Mouse (Mus musculus) midbrain, postnatal 0 days (tissue): ENCODE results near the gene Snca. TPM values are rescaled to one million over a fixed set of nuclear protein-coding genes. Genes with fewer than 3 reads are reported as not detected.

ENCODE experiments used
- ATAC-seq: fragments of 200-750 bp; cut with Nextera tagmentation; 2 replicates; pipeline ENCODE4 v1.8.0; 2017; ENCODE audit warnings: moderate number of reproducible peaks, mild to moderate bottlenecking, moderate TSS enrichment, moderate library complexity; ENCODE audit not compliant: low FRiP score
- DNase-seq: peaks from one replicate; pipeline ENCODE4 v3.0.0-alpha.2; 2015; ENCODE audit warnings: low spot score
- H3K27ac ChIP-seq: fragments of 300-500 bp; sonication (generic); 2 replicates; pipeline ENCODE4 v1.5.1; 2014; ENCODE audit warnings: low read depth, mild to moderate bottlenecking, low read length, mixed read lengths
- H3K27me3 ChIP-seq: fragments of 300-500 bp; sonication (generic); 2 replicates; pipeline ENCODE4 v1.6.1; 2014; ENCODE audit warnings: low read length, control low read depth, mixed read lengths; ENCODE audit not compliant: insufficient read depth
- H3K36me3 ChIP-seq: fragments of 300-500 bp; sonication (generic); 2 replicates; pipeline ENCODE4 v1.6.1; 2014; ENCODE audit warnings: low read length, control low read depth, mixed read lengths; ENCODE audit not compliant: insufficient read depth
- H3K4me1 ChIP-seq: fragments of 300-500 bp; sonication (generic); 2 replicates; pipeline ENCODE4 v1.6.1; 2014; ENCODE audit warnings: mild to moderate bottlenecking, control low read depth, antibody characterized with exemption, low read length, mixed read lengths; ENCODE audit not compliant: insufficient read depth
- H3K4me2 ChIP-seq: fragments of 300-500 bp; sonication (generic); 2 replicates; pipeline ENCODE4 v1.6.1; 2014; ENCODE audit warnings: low read depth, mild to moderate bottlenecking, low read length, mixed read lengths; ENCODE audit not compliant: poor library complexity, severe bottlenecking
- H3K4me3 ChIP-seq: fragments of 300-500 bp; sonication (generic); 2 replicates; pipeline ENCODE4 v1.5.1; 2014; ENCODE audit warnings: low read depth, mild to moderate bottlenecking, low read length, moderate library complexity
- H3K9ac ChIP-seq: fragments of 300-500 bp; sonication (generic); replicated peaks from 2 replicates; pipeline ENCODE4 v1.6.1; 2014; ENCODE audit warnings: mild to moderate bottlenecking, low read length, moderate library complexity, mixed read lengths; ENCODE audit not compliant: poor library complexity, severe bottlenecking
- H3K9me3 ChIP-seq: fragments of 300-500 bp; sonication (generic); 2 replicates; pipeline ENCODE4 v1.6.1; 2016; ENCODE audit warnings: low read length, control low read depth
- CTCF ChIP-seq: IDR thresholded peaks from 2 replicates; pipeline ENCODE4 v1.5.1; 2016; ENCODE audit warnings: antibody characterized with exemption, mild to moderate bottlenecking
- WGBS: fragments of 180-500 bp; shearing (Covaris S2); extraction: QIAGEN DNeasy Blood & Tissue Kit; methylation state at CpG from one replicate; pipeline ENCODE4 v1.1.7; 2014; 5-methylcytosine and 5-hydroxymethylcytosine counted together
- polyA plus RNA-seq: library from polyadenylated mRNA; unstranded; fragments of >200 nt; fragmentation: Nextera tagmentation; extraction: Ambion mirVana; gene quantifications from 2 replicates; pipeline ENCODE4 v1.2.1, GENCODE M21; 2015
- total RNA-seq: library from RNA; depleted of rRNA; stranded (reverse); fragments of >200 nt; gene quantifications from 2 replicates; pipeline ENCODE4 v1.2.3, GENCODE M21; 2014

Snca gene
- total and polyA plus RNA-seq, 2 experiments from 2014 or later = 155 to 337 TPM

- no peak for ATAC-seq
- no peaks in the 10 kb centered on the region for H3K36me3 ChIP-seq
- H3K4me1 ChIP-seq = no peaks in the 10 kb centered on the region
- H3K4me2 ChIP-seq = no peak overlapping the region
- no peak for TF ChIP-seq CTCF
- H3K9ac ChIP-seq = no peak overlapping the region
- H3K9me3 ChIP-seq = no peaks in the 10 kb centered on the region
- WGBS = 92% methylated on average over 1 of the region's 1 CpGs
- H3K4me3 ChIP-seq = no peak overlapping the region
- DNase-seq = peak; percentile 37
- H3K27me3 ChIP-seq = no peaks in the 10 kb centered on the region
- no peak overlapping the region for H3K27ac ChIP-seq
Measured at GRCm38 (mm10) chr6:60771899-60772298, 57.8 kb downstream of the Snca start.

- no peak for DNase-seq
- H3K27ac ChIP-seq = no peak overlapping the region
- no peak for TF ChIP-seq CTCF
- H3K27me3 ChIP-seq = no peaks in the 10 kb centered on the region
- no peaks in the 10 kb centered on the region for H3K4me1 ChIP-seq
- H3K9me3 ChIP-seq = no peaks in the 10 kb centered on the region
- no peak overlapping the region for H3K4me2 ChIP-seq
- H3K9ac ChIP-seq = no peak overlapping the region
- ATAC-seq = no peak
- WGBS = 69% methylated on average over 3 of the region's 3 CpGs
- no peaks in the 10 kb centered on the region for H3K36me3 ChIP-seq
- H3K4me3 ChIP-seq = no peak overlapping the region
Measured at GRCm38 (mm10) chr6:60765696-60766095, 64.0 kb downstream of the Snca start.

GRCm38 (mm10) chr6:60762864-60763263 lies 66.8 kb downstream of the Snca start:
- H3K4me3 ChIP-seq = no peak overlapping the region
- no peak for TF ChIP-seq CTCF
- no peak for DNase-seq
- no peak overlapping the region for H3K4me2 ChIP-seq
- no peaks in the 10 kb centered on the region for H3K27me3 ChIP-seq
- H3K9me3 ChIP-seq = no peaks in the 10 kb centered on the region
- 91% methylated on average over 4 of the region's 4 CpGs for WGBS
- no peak overlapping the region for H3K27ac ChIP-seq
- no peaks in the 10 kb centered on the region for H3K4me1 ChIP-seq
- H3K36me3 ChIP-seq = no peaks in the 10 kb centered on the region
- no peak for ATAC-seq
- H3K9ac ChIP-seq = no peak overlapping the region

GRCm38 (mm10) chr6:60761710-60762109 lies 67.9 kb downstream of the Snca start:
- ATAC-seq (no peak), DNase-seq (peak; percentile 74)
- no peak overlapping the region for H3K27ac ChIP-seq
- H3K4me1 ChIP-seq = no peaks in the 10 kb centered on the region
- no peak for TF ChIP-seq CTCF
- no peak overlapping the region for H3K4me2 ChIP-seq
- no peaks in the 10 kb centered on the region for H3K9me3 ChIP-seq
- H3K36me3 ChIP-seq = no peaks in the 10 kb centered on the region
- H3K27me3 ChIP-seq = no peaks in the 10 kb centered on the region
- no peak overlapping the region for H3K4me3 ChIP-seq
- WGBS = 79% methylated on average over 2 of the region's 2 CpGs
- no peak overlapping the region for H3K9ac ChIP-seq

- H3K36me3 ChIP-seq = no peaks in the 10 kb centered on the region
- no peak overlapping the region for H3K4me2 ChIP-seq
- H3K27ac ChIP-seq = no peak overlapping the region
- H3K9ac ChIP-seq = no peak overlapping the region
- ATAC-seq (no peak), DNase-seq (peak; percentile 22)
- no peak overlapping the region for H3K4me3 ChIP-seq
- TF ChIP-seq CTCF = no peak
- no peaks in the 10 kb centered on the region for H3K27me3 ChIP-seq
- 92% methylated on average over 1 of the region's 1 CpGs for WGBS
- H3K4me1 ChIP-seq = no peaks in the 10 kb centered on the region
- H3K9me3 ChIP-seq = no peaks in the 10 kb centered on the region
Measured at GRCm38 (mm10) chr6:60754975-60755374, 74.7 kb downstream of the Snca start.

GRCm38 (mm10) chr6:60745965-60746364 lies 83.7 kb downstream of the Snca start:
- DNase-seq = no peak
- no peak overlapping the region for H3K27ac ChIP-seq
- no peak overlapping the region for H3K4me3 ChIP-seq
- H3K9ac ChIP-seq = no peak overlapping the region
- no peak for TF ChIP-seq CTCF
- H3K36me3 ChIP-seq = no peaks in the 10 kb centered on the region
- H3K4me1 ChIP-seq = no peaks in the 10 kb centered on the region
- no peaks in the 10 kb centered on the region for H3K27me3 ChIP-seq
- no peaks in the 10 kb centered on the region for H3K9me3 ChIP-seq
- ATAC-seq = no peak
- H3K4me2 ChIP-seq = no peak overlapping the region
